Mouse (Mus musculus): Measurements from ENCODE around the gene Capn2.

The Capn2 gene
- long read RNA-seq, experiment 1, partial matches to known transcripts: 2 of 32 reads
- long read RNA-seq, experiment 1, other reads (novel, unspliced or antisense): 30 of 32 reads
- long read RNA-seq, experiment 2, partial matches to known transcripts: 7 of 51 reads
- long read RNA-seq, experiment 2, other reads (novel, unspliced or antisense): 44 of 51 reads

DNA sequence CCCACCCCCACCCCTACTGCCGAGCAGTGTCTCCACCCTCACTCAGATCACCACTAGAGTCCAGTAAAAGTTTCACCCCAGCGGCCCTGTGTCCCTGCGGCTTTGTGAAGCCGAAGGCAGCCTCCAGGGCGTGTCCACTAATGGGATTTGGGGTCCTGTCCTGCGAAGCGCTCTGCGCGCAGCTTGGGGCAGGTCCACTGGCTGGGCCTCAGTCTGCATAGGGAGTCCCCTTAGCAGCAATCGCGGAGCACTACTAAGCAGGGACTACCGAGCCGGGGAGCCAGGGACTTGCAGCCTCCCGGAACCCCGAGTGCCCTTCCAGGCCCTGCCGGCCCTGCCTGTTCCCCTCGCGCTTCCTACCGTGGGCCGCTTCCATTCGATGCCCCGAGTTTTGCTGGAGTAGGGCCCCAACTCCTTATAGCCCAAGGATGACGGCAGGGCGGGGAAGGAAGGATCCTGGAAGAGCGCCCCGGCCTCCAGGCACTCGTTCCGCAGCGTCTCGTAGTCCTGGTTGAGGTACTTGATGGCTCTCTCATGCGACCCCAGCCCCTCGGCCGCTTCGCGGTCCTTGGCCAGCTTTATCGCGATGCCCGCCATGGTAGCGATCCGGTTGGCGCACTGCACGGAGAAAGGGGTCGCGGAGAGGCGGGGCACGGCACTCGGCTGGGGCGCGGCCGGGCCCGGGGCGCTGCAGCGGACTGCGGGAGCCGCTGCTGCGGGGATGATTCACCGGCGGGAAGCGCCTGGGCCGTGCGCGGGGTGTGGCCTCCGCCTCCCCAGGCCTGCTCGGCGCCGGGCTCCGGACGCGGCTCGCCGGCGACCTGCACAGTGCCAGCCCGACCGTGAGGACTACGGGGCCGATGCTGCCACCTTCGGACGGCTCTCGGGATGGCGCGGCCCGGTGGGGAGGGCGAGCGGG is at the start of gene Capn2:
TSS of gene Capn2 (minus strand) at position 851 of the 919 bp plus-strand sequence.
- intact Hi-C loops (cut with DNase I): loop anchor here (2.0 kb wide), 1 partner anchor 26 kb away; no protein-coding TSS in a partner anchor

DNA sequence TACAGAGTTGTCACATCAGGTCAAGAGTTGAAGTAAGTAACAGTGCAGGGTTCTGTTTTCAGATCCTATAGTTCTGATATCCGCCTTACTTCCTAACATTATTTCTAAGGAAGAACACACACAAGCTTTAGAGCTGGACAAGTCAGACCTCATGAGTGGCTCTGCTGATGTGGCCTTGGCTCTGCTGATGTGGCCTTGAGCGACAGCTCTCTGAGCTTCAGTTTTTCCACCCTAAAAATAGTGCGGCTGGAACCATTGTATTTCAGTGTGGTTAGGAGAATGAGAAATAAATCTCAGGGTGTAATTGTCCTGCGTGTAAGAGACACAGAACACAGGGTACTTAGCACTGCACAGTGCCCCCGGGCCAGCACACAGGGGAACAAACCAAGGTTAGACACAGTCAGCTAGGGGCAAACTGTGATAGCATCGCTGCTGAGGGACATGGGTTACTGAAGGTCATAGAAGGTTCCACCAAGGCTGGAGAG is 48.0 kb upstream of the Capn2 start:
- intact Hi-C loops (cut with DNase I): no loop called here

GRCm38 (mm10) chr1:182564408-182565120 is 47.2 kb upstream of the Capn2 start, which contains the start of gene Capn8:
Gene Capn8 (plus strand): TSS chr1:182565007.
- intact Hi-C loops (cut with DNase I): loop anchor here (5.0 kb wide), 1 partner anchor 53 kb away; no protein-coding TSS in a partner anchor

- intact Hi-C loops (cut with DNase I): loop anchor here (2.0 to 5.0 kb wide), 2 partner anchors 55 to 96 kb away; no protein-coding TSS in a partner anchor
Observed at GRCm38 (mm10) chr1:182562576-182563370, 45.4 kb upstream of the Capn2 start.

DNA sequence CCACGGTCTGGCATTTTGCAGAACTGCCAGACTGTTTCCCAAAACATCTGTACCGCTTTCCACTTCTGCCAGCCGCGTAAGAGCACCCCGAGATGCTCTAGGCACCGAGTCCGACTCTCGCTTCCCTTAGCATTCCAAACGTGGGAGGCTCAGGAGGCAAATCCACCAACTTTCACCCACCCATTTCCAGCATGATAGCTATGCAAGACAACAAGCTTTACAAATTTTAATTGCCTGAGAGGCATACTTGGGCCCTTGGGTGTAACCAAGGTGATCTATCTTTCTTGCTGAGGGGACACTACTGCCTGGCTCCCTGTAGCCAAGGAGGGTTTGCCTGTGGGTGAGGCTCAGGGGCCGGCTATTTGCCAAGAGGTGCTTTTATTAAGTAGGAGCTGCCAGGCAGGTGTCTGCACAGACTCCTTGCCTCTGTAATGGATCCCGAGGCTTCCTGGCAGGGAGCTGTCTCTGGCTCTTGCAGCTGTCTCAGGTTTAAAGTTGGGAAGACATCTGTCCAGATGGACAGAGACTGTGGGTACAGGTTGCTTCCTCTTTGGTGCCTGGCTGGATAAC is 44.6 kb upstream of the Capn2 start:
- intact Hi-C loops (cut with DNase I): loop anchor here (2.0 to 5.0 kb wide), 2 partner anchors 55 to 97 kb away; no protein-coding TSS in a partner anchor

- intact Hi-C loops (cut with DNase I): loop anchor here (5.0 kb wide), 1 partner anchor 57 kb away; no protein-coding TSS in a partner anchor
Observed at GRCm38 (mm10) chr1:182560390-182561098, 43.1 kb upstream of the Capn2 start.

DNA sequence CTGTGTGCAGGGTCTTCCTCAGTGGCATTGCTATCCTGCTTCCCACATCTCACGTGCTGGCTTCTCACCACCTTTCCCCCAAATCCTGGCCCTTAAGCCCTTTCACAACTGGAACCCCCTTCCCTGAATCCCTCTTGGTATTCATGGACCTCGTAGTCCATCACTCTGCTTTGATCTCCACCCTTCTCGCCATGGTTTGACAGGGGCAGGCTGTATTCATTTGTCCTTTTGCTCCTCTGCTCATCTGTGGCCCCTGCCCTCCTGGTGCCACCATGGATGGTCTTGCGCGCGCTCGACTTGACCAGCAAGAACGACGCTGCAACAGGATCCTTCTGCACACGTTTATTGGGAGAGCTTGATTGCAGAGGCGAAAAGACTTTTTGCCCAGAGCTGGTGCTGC is 42.1 kb upstream of the Capn2 start:
- intact Hi-C loops (cut with DNase I): loop anchor here (2.0 to 10.0 kb wide), 3 partner anchors 229 to 685 kb away; no protein-coding TSS in a partner anchor

DNA sequence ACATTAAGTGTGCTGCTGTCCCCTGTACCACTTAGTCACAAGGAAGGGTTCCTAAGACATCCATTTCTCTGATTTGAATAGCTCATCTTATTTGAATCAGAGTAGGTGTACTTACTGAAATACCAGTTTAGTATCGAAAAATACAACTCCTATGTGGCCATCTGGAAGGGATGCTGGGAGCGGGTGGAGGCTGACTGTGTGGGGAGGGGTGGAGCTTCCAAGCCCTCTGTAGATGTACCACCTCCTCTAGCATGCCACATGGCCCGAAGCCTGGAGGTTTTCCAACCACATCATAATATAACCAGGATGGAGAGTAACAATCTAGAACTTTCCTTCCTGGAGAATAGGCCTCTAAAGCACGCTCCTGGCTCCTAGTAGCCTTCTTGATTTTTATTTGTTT is 40.9 kb upstream of the Capn2 start:
- intact Hi-C loops (cut with DNase I): loop anchor here (2.0 to 10.0 kb wide), 3 partner anchors 231 to 687 kb away; no protein-coding TSS in a partner anchor

DNA sequence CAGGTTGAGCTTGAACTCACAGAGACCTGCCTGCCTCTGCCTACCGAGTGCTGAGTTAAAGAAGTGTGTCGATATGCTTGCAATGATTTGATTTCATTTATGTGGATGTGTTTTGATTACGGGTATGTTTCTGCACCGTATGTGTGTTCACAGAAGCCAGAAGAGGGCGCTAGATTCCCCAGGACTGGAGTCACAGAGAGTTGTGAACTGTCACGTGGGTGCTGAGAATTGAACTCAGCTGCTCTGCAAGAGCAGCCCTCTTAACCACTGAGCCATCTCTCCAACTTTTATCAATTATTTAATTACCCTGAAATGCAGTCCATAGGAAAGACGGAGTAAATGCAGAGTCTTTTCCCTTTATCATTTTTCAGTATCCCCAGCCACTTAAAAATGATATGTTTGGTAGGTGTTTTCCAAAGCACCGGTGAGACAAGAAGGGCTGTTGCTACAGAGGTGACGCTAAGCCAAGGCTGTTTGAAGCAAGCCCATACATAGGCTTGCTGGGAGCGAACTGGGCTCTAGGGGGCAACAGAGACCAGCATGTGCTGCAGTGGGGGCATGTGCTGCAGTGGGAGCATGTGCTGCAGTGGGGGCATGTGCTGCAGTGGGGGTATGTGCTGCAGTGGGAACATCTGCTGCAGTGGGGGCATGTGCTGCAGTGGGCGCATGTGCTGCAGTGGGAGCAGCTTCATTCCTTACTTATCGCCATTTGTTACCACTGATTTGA is 36.4 kb upstream of the Capn2 start:
- intact Hi-C loops (cut with DNase I): loop anchor here (5.0 to 10.0 kb wide), 3 partner anchors 341 to 691 kb away; no protein-coding TSS in a partner anchor

DNA sequence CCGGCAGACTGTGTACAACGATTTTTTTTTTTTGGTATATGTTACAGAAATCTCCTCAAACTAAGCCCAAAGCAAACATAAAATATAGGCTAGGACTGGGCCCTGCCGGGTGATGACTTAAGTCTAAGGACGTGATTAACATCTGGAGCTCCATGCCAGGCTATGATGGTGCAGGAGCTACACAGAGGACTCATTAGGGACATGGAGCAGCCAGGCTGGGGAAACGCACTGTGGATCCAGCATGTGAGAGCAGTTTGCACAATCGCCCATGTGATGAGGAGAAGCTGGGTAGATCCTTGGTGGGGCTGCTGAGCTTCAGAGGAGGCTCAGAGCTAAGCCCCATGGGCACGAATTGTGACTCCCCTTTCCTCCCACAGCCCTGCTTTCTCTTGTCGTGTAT is 33.4 kb upstream of the Capn2 start:
- intact Hi-C loops (cut with DNase I): loop anchor here (5.0 to 10.0 kb wide), 3 partner anchors 344 to 694 kb away; no protein-coding TSS in a partner anchor

- intact Hi-C loops (cut with DNase I): no loop called here
Observed at GRCm38 (mm10) chr1:182543906-182544305, 26.5 kb upstream of the Capn2 start.

GRCm38 (mm10) chr1:182543136-182543535 is 25.7 kb upstream of the Capn2 start:
- intact Hi-C loops (cut with DNase I): no loop called here

DNA sequence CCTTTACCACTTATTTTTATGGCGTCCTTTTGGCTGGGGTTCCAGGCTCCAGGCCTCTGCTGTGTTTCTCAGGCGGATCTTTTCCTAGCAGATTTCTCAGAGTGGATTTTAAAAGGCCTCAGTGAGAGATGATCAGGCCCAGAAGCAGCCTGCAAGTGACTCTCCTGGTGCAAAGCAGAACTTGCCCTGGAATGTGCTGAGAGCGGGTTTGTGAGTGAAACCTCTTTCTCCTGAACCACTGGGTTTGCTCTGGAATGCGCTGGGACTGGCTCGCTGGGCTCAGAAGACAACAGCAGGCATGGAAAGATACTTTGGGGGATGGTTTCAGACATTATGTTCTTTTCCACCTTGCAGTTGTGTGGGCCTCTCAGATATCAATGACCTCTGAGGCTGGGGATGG is 24.7 kb upstream of the Capn2 start:
- intact Hi-C loops (cut with DNase I): no loop called here

DNA sequence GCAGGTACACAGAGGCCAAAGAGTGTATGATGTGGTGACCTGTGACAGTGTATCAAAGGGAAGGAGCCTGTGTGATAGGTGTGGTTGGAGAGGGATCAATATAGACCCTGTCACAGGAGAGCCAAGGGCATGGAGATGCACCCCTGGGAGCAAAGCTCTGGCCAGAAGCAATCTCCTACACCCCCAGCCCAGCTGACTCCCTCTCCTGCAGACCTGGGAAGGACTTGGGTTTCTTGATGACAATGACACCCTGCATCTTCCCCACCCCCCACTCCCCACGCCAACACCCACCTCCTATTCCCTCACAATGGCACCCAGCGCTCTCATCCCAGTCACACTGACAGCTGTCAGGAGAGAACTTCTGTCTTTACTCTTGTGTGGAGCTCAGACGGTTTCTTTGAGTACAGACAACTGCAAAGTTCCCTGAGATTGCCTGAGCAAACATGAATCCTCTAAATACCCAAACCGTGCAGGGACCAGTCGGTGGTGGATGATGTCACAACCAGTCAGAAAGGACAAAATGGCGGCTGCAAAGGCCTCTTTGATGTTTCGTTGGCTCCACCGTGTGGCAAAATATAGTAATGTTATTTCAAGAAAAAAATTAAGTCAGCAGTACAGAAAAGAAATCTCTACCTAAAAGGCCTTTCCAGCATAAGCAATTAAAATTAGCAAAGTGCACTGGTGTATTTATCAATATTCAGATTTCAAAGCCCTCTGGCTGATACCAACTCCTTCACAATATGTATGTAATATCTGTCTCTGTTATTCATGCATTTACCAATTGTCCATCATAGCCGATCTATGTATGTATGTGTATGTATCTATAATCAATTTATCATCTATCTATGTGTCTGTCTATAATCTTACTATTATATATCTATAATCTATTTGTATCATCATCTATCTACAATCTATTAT is 21.9 kb upstream of the Capn2 start:
- intact Hi-C loops (cut with DNase I): loop anchor here (2.0 to 5.0 kb wide), 2 partner anchors 50 to 162 kb away; no protein-coding TSS in a partner anchor

DNA sequence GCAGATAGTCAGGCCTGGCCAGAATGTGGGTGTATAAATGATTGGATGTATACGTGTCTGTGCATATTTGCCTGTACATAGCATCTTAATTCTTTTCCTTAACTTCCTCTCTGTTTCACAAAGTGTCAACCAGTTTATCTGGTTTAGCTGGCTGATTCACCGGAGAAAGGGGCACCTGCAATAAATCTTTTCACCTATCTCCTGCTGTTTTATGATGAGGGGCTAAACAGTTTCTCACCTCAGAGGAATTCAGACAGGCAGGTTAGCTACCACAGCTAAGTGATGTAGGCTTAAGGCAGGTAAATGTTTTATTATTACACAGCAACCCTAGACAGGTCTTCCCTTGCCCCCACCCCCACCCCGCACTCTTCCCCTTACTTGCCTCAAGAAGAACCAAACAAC is 17.7 kb upstream of the Capn2 start:
- intact Hi-C loops (cut with DNase I): loop anchor here (5.0 kb wide), 1 partner anchor 158 kb away; no protein-coding TSS in a partner anchor

DNA sequence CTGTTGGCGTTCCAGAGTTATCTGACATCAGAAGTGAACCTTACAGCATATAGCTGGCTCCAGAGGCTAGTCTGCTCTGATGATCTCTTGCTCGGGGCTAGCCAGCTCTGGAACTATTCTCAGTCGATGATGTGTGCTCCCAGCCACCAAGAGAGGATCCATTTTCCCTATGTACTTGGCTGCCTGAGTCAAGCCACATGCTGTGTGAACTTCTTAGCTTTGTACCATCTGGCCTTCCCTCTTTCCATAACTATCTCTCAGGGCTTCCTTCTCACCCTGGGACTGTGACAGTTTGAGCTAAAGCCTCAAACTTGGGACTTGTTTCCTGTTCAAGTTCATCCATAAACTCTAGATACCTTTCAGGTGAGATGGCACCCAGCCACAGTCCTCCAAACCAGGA is 16.2 kb upstream of the Capn2 start:
- intact Hi-C loops (cut with DNase I): no loop called here

Measured in adrenal gland (tissue).